Mouse (Mus musculus) embryonic facial prominence, embryonic 15.5 days (tissue): ENCODE data around the gene Rbms1. TPM values are rescaled to one million over a fixed set of nuclear protein-coding genes. Genes with fewer than 3 reads are reported as not detected.
A peak's percentile ranks its signal among the peaks of the same experiment; 100 is the strongest.
"Not testable (repeated sequence)": the region's sequence is repeated elsewhere in the genome, so short reads cannot be mapped to it uniquely, and the experiment has no call there.

Source experiments
- ATAC-seq: fragments of 200-750 bp; cut with Nextera tagmentation; 2 replicates; pipeline ENCODE4 v1.8.0; 2017; ENCODE audit warnings: low read depth, moderate TSS enrichment; ENCODE audit not compliant: insufficient number of reproducible peaks, low FRiP score, low TSS enrichment
- H3K27ac ChIP-seq: fragments of 300-500 bp; sonication (generic); replicated peaks from 2 replicates; pipeline ENCODE4 v1.5.1; 2015; ENCODE audit warnings: mild to moderate bottlenecking, inconsistent platforms
- H3K27me3 ChIP-seq: fragments of 300-500 bp; sonication (generic); 2 replicates; pipeline ENCODE4 v1.6.1; 2015; ENCODE audit warnings: inconsistent platforms
- H3K36me3 ChIP-seq: fragments of 300-500 bp; sonication (generic); 2 replicates; pipeline ENCODE4 v1.6.1; 2015; ENCODE audit warnings: mild to moderate bottlenecking, inconsistent platforms
- H3K4me1 ChIP-seq: fragments of 300-500 bp; sonication (generic); 2 replicates; pipeline ENCODE4 v1.6.1; 2015; ENCODE audit warnings: inconsistent platforms
- H3K4me2 ChIP-seq: fragments of 300-500 bp; sonication (generic); replicated peaks from 2 replicates; pipeline ENCODE4 v1.6.1; 2015; ENCODE audit warnings: mild to moderate bottlenecking, inconsistent platforms
- H3K4me3 ChIP-seq: fragments of 300-500 bp; sonication (generic); replicated peaks from 2 replicates; pipeline ENCODE4 v1.5.1; 2015; ENCODE audit warnings: mild to moderate bottlenecking, inconsistent platforms
- H3K9ac ChIP-seq: fragments of 300-500 bp; sonication (generic); 2 replicates; pipeline ENCODE4 v1.6.1; 2015; ENCODE audit warnings: inconsistent platforms
- H3K9me3 ChIP-seq: fragments of 300-500 bp; sonication (generic); replicated peaks from 2 replicates; pipeline ENCODE4 v1.6.1; 2016; ENCODE audit warnings: inconsistent platforms
- WGBS: fragments of 180-500 bp; shearing (Covaris S2); methylation state at CpG from one replicate; pipeline ENCODE4 v1.1.7; 2015; 5-methylcytosine and 5-hydroxymethylcytosine counted together
- polyA plus RNA-seq: library from polyadenylated mRNA; unstranded; fragments of >200 nt; fragmentation: Nextera tagmentation; extraction: Ambion mirVana; gene quantifications from 2 replicates; pipeline ENCODE4 v1.2.1, GENCODE M21; 2015

Gene Rbms1
- polyA plus RNA-seq, 1 experiment from 2014 or later = 144 TPM

GRCm38 (mm10) chr2:60842976-60843375 is 120.0 kb downstream of the Rbms1 start:
- WGBS = 24% methylated on average over 4 of the region's 4 CpGs
- Histone ChIP-seq H3K9me3 (no peaks in the 10 kb centered on the region), H3K4me1 (peaks cover 14% of the 10 kb centered on the region), H3K4me2 (no peak overlapping the region), H3K27me3 (no peaks in the 10 kb centered on the region), H3K9ac (no peak overlapping the region), H3K4me3 (no peak overlapping the region), H3K36me3 (peaks cover 6% of the 10 kb centered on the region; the same call in 1 of the 2 replicates), H3K27ac (peak overlapping the region; percentile 58)
- peak; percentile 51; the same call in 1 of the 2 replicates for ATAC-seq

DNA sequence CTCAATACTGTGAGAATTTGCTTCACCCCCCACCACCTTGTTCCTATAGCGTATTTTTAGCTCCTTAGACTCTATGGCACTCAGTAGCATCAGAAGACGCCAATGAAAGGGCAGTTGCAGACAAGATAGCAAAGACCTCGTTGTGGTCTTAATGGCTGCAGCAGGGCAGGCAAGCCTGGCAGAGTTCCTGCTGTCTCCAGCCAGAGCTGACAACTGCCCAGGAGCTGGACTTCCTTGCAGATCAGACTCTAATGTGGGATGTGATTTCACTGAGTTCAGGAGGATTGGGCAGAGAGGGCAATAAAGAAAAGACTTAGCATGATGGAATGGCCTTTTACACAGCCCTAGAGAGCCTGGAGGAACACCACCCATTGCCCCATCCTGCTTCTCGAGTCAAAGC is 122.1 kb downstream of the Rbms1 start:
- H3K27ac ChIP-seq = no peak overlapping the region
- 0 out of 2 replicates have a peak, but pooled peaks cover 4% of the 10 kb centered on the region for H3K36me3 ChIP-seq
- H3K4me2 ChIP-seq = no peak overlapping the region
- ATAC-seq = no peak
- H3K27me3 ChIP-seq = no peaks in the 10 kb centered on the region
- H3K9ac ChIP-seq = no peak overlapping the region
- no peak overlapping the region for H3K4me3 ChIP-seq
- 74% methylated on average over 4 of the region's 4 CpGs for whole genome bisulfite sequencing
- no peaks in the 10 kb centered on the region for H3K9me3 ChIP-seq
- peaks cover 26% of the 10 kb centered on the region for H3K4me1 ChIP-seq

- H3K27ac ChIP-seq = no peak overlapping the region
- H3K4me2 ChIP-seq = no peak overlapping the region
- H3K9ac ChIP-seq = no peak overlapping the region
- H3K27me3 ChIP-seq = no peaks in the 10 kb centered on the region
- ATAC-seq = no peak
- no peak overlapping the region for H3K4me3 ChIP-seq
- no peaks in the 10 kb centered on the region for H3K9me3 ChIP-seq
- H3K4me1 ChIP-seq = peaks cover 26% of the 10 kb centered on the region
- WGBS = 76% methylated on average over 4 of the region's 4 CpGs
- 0 out of 2 replicates have a peak, but pooled peaks cover 4% of the 10 kb centered on the region for H3K36me3 ChIP-seq
Measured at GRCm38 (mm10) chr2:60839498-60839897, 123.5 kb downstream of the Rbms1 start.

- 0 out of 2 replicates have a peak, but pooled peaks cover 4% of the 10 kb centered on the region for H3K36me3 ChIP-seq
- H3K27ac ChIP-seq = no peak overlapping the region
- peaks cover 21% of the 10 kb centered on the region for H3K4me1 ChIP-seq
- H3K4me3 ChIP-seq = no peak overlapping the region
- WGBS = 67% methylated on average over 5 of the region's 5 CpGs
- ATAC-seq = no peak
- no peak overlapping the region for H3K4me2 ChIP-seq
- no peaks in the 10 kb centered on the region for H3K27me3 ChIP-seq
- H3K9me3 ChIP-seq = no peaks in the 10 kb centered on the region
- H3K9ac ChIP-seq = no peak overlapping the region
Measured at GRCm38 (mm10) chr2:60838856-60839255, 124.1 kb downstream of the Rbms1 start.

DNA sequence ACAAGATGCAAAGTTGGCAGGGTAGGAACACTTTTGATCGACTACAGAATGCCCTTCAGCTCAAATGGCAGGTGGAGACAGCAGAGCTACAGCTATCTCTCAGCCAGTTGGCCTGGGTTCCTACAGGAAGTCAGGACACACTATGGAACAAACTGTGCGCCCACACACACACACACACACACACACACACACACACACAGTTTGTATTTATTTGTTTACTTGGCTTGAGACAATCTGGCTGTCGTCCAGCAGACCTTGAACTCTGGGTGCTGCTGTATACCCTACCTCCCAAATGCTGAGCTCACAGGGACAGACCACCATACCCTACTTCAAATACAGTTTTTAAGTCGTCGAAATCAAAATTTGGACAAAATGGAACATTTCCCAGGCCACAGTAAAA is 125.4 kb downstream of the Rbms1 start:
- Histone ChIP-seq H3K27ac (no peak overlapping the region), H3K9me3 (no peaks in the 10 kb centered on the region), H3K4me2 (no peak overlapping the region), H3K4me3 (no peak overlapping the region), H3K9ac (no peak overlapping the region), H3K4me1 (peaks cover 12% of the 10 kb centered on the region; the same call in 1 of the 2 replicates), H3K36me3 (0 out of 2 replicates have a peak, but pooled peaks cover 4% of the 10 kb centered on the region), H3K27me3 (no peaks in the 10 kb centered on the region)
- 67% methylated on average over 5 of the region's 5 CpGs for WGBS
- ATAC-seq = no peak

GRCm38 (mm10) chr2:60836237-60836636 is 126.8 kb downstream of the Rbms1 start:
- Histone ChIP-seq H3K9ac (no peak overlapping the region), H3K36me3 (0 out of 2 replicates have a peak, but pooled peaks cover 4% of the 10 kb centered on the region), H3K27ac (no peak overlapping the region), H3K9me3 (no peaks in the 10 kb centered on the region), H3K4me2 (no peak overlapping the region), H3K4me1 (peaks cover 12% of the 10 kb centered on the region; the same call in 1 of the 2 replicates), H3K4me3 (no peak overlapping the region), H3K27me3 (no peaks in the 10 kb centered on the region)
- 89% methylated on average over 7 of the region's 7 CpGs for WGBS
- peak; percentile 77; the same call in 1 of the 2 replicates for ATAC-seq

GRCm38 (mm10) chr2:60834293-60834692 is 128.7 kb downstream of the Rbms1 start:
- no peak overlapping the region for H3K27ac ChIP-seq
- H3K9ac ChIP-seq = no peak overlapping the region
- no peaks in the 10 kb centered on the region for H3K27me3 ChIP-seq
- no peak for ATAC-seq
- no peaks in the 10 kb centered on the region for H3K9me3 ChIP-seq
- H3K4me2 ChIP-seq = no peak overlapping the region
- no peaks in the 10 kb centered on the region for H3K36me3 ChIP-seq
- peaks cover 12% of the 10 kb centered on the region; the same call in 1 of the 2 replicates for H3K4me1 ChIP-seq
- H3K4me3 ChIP-seq = no peak overlapping the region
- 49% methylated on average over 7 of the region's 7 CpGs for WGBS

- no peaks in the 10 kb centered on the region for H3K27me3 ChIP-seq
- WGBS = 62% methylated on average over 8 of the region's 8 CpGs
Measured at GRCm38 (mm10) chr2:60832254-60832653, 130.7 kb downstream of the Rbms1 start.

DNA sequence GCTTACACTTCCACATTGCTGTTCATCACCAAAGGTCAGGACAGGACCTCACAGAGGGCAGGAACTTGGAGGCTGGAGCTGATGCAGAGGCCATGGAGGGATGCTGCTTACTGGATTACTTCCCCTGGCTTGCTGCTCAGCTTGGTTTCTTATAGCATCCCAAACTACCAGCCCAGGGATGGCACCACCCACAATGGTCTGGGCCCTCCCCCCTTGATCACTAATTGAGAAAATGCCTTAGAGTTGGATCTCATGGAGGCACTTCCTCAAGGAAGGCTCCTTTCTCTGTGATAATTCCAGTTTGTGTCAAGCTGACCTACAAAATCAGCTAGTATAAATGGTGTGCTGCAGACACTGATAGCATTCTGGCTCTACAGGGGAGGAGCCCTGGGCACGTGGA is 132.5 kb downstream of the Rbms1 start:
- not testable (repeated sequence) for H3K36me3 ChIP-seq, H3K27ac ChIP-seq, H3K9ac ChIP-seq, H3K27me3 ChIP-seq, ATAC-seq, H3K9me3 ChIP-seq, H3K4me3 ChIP-seq, H3K4me2 ChIP-seq
- WGBS = 61% methylated on average over 1 of the region's 1 CpGs
- peaks cover 20% of the 10 kb centered on the region for H3K4me1 ChIP-seq

More at GRCm38 (mm10) chr2:60832254-60832653, 130.7 kb downstream of the Rbms1 start:
- Histone ChIP-seq H3K4me2 (no peak overlapping the region), H3K27ac (no peak overlapping the region), H3K36me3 (no peaks in the 10 kb centered on the region), H3K4me1 (peaks cover 11% of the 10 kb centered on the region), H3K9me3 (no peaks in the 10 kb centered on the region), H3K9ac (no peak overlapping the region), H3K4me3 (no peak overlapping the region)
- no peak for ATAC-seq

GRCm38 (mm10) chr2:60828908-60829462 is 134.0 kb downstream of the Rbms1 start:
- H3K27me3 ChIP-seq = no peaks in the 10 kb centered on the region
- no peak for ATAC-seq
- H3K4me2 ChIP-seq = no peak overlapping the region
- no peak overlapping the region for H3K4me3 ChIP-seq
- H3K36me3 ChIP-seq = no peaks in the 10 kb centered on the region
- 77% methylated on average over 10 of the region's 10 CpGs for WGBS
- no peaks in the 10 kb centered on the region for H3K9me3 ChIP-seq
- no peak overlapping the region for H3K9ac ChIP-seq
- peaks cover 20% of the 10 kb centered on the region for H3K4me1 ChIP-seq
- no peak overlapping the region for H3K27ac ChIP-seq

DNA sequence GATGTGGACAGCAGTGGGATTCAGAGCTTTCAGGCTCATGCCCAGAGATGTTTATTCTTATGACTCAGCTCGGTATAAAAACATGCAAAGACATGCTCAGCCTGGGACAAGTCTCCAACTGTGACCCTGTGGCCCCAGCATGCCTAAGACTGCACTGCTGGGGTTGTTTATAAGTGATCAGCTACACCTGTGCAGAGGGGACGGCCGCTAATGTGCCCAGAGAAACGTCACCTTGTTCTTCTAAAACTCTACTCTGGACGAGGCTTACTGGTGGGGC is 135.9 kb downstream of the Rbms1 start:
- no peaks in the 10 kb centered on the region for H3K27me3 ChIP-seq
- H3K4me3 ChIP-seq = no peak overlapping the region
- H3K4me2 ChIP-seq = no peak overlapping the region
- no peak for ATAC-seq
- H3K4me1 ChIP-seq = peaks cover 20% of the 10 kb centered on the region
- H3K36me3 ChIP-seq = no peaks in the 10 kb centered on the region
- 0 out of 2 replicates have a peak overlapping the region, but pooled peaks have one; percentile 8 for H3K27ac ChIP-seq
- WGBS = 55% methylated on average over 5 of the region's 5 CpGs
- no peaks in the 10 kb centered on the region for H3K9me3 ChIP-seq
- H3K9ac ChIP-seq = no peak overlapping the region
